16 mouse cellular contexts compared by ENCODE assay signal in genomic region chr9:99248304-99248703, GRCm38 (mm10). TPM values are rescaled to one million over a fixed set of nuclear protein-coding genes. Genes with fewer than 3 reads are reported as not detected.
A peak's percentile ranks its signal among the peaks of the same experiment; 100 is the strongest.
DNase-seq lines count a peak whose midpoint lies in the region.
"Had no signal": no experiment of that assay in that cellular context is flagged by ENCODE, and none has a peak within 500 bp of the region (broad histone marks: within the 10 kb centered on the region; RNA-seq: fewer than 3 reads in every experiment).

No protein-coding gene starts in this region.

- DNase-seq in adrenal gland, adult 2 months = peak; percentile 32
- no peak for DNase-seq in adrenal gland, adult 8-10 months
- peak; percentile 24 to 29 for DNase-seq in lung, adult 18-20 months
- no peak for DNase-seq in lung, postnatal 4 days
- DNase-seq in liver = peak; percentile 83
- DNase-seq in spleen, postnatal 4 days (ENCODE audit: low spot score in 2 of 2) = peak; percentile 62 to 73
- no peak for DNase-seq in gastrocnemius, postnatal 14 days
- no peak for DNase-seq in B cell, adult 2 months
- DNase-seq: thymus, postnatal 14 days had no signal

- intact Hi-C loops in gastrocnemius, postnatal 14 days (cut with DNase I; ENCODE audit: low total_unique reads) = no loop called here

RNA-seq across cellular contexts. Expression of gene Cep70, which starts 5.1 kb away (rescaled TPM):
- 10 to 100 TPM in 1 of 2 experiments, 1 to 10 TPM in 1; 8.0 to 11.2 TPM for total RNA-seq in adrenal gland, adult 2 months (2021)
- polyA plus RNA-seq in adrenal gland, adult 2 months (2012; rRNA removed) = 0.86 and 1.3 TPM in 2 replicates
- 10 to 100 TPM in 2 of 4 experiments, 1 to 10 TPM in 2; 8.2 to 18.2 (median 12.7) TPM for total RNA-seq in adrenal gland, adult 8-10 months (2022)
- total RNA-seq in gastrocnemius, postnatal 14 days (2021) = 1 to 10 TPM; 1.3 to 1.6 TPM

RNA-seq across cellular contexts. Expression of gene Faiml, which starts 11.3 kb away (rescaled TPM):
- not detected for total RNA-seq in adrenal gland, adult 2 months (2021)
- polyA plus RNA-seq in adrenal gland, adult 2 months (2012; rRNA removed) = not detected in 2 replicates
- total RNA-seq in adrenal gland, adult 8-10 months (2022) = not detected
- total RNA-seq in gastrocnemius, postnatal 14 days (2021) = not detected
- polyA plus RNA-seq: embryonic facial prominence, embryonic 13.5 days; heart, embryonic 15.5 days; intestine, embryonic 14.5 days; limb, embryonic 12.5 days; midbrain, embryonic 12.5 days; neural tube, embryonic 13.5 days; small intestine, adult 2 months had no signal

Comparison
In these comparisons a context has a peak if more than half of its experiments do, and no peak if none do; other contexts are left out.
1. DNase-seq: peak in adrenal gland, adult 2 months (single experiment), lung, adult 18-20 months (2 of 2), liver (single experiment) and spleen, postnatal 4 days (2 of 2); none in adrenal gland, adult 8-10 months (single experiment), lung, postnatal 4 days (0 of 2), gastrocnemius, postnatal 14 days (single experiment) and B cell, adult 2 months (0 of 2).